Mouse (Mus musculus): ENCODE measurements around the gene H2-Ke6.

DNA sequence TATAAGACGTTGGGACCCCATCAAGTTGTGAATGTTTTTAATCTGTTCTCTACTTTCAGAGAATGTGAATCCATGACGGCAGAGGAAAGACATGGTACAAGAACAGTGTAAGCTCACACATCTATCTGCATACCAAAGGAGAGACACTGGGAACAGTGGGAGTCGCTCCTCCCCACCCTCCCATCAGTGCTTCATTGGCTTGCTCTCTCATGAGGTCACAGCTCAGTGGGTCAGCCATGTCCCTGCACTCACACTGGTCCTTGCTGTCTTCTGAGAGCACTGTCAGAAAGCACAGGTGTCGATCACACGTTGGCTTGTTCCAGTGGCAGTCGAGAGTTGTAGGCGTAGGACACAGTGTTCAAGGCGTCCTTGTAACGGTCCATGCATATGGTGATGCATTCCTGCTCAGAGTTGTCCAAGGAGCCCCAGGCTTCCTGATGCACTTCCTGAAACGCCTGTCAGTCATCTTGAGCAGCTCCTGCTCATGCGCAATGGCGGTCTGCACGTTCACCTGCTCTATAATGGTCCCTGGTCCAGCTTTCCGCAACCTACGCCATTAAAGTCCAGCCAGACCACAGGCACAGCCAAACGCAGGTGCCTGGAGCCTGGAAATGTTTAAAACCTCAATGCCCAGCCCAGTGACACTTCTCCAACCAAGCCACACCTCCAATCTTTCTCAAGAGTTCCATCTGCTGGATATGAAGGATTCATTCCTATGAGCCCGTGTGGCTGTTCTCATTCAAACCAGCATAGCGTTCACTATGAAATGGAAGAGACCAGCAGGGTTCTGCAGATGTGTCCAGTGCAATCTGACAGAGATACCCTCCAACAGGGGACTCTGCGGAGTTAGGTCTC, 47.5 kb downstream of the H2-Ke6 start:
- TF ChIP-seq CTCF (IDR thresholded peaks at IDR 0.05; ENCODE audit: low read depth), result no peak; the same call in 1 of the 2 replicates
- TF ChIP-seq EP300 (IDR thresholded peaks at IDR 0.05; ENCODE audit: low read depth), result no peak
